Mouse (Mus musculus) ES-E14 (cell line): Measurements from ENCODE around the gene Dnajc9. TPM values are rescaled to one million over a fixed set of nuclear protein-coding genes. Genes with fewer than 3 reads are reported as not detected.

Experiments
- DNase-seq: peaks from one replicate; pipeline ENCODE4 v3.0.0-alpha.2; 2013; ENCODE audit warnings: low read depth, low spot score
- H3K27ac ChIP-seq: 2 replicates; pipeline ENCODE4 v1.5.1; 2012; ENCODE audit warnings: low read depth, mild to moderate bottlenecking, low read length, moderate library complexity, mixed read lengths; ENCODE audit not compliant: poor library complexity, insufficient read depth, severe bottlenecking
- H3K36me3 ChIP-seq: 2 replicates; pipeline ENCODE4 v1.6.1; 2012; ENCODE audit warnings: mild to moderate bottlenecking, low read length, moderate library complexity, mixed read lengths; ENCODE audit not compliant: control insufficient read depth, poor library complexity, insufficient read depth, severe bottlenecking
- H3K4me1 ChIP-seq, 2 experiments: fragments of 150-350 bp in 1 of 2; sonication (generic) in 1 of 2; 2 replicates each; pipeline ENCODE4 v1.6.1; 2012; ENCODE audit warnings: low read length in 2 of 2, mild to moderate bottlenecking in 1 of 2, mixed read lengths in 1 of 2; ENCODE audit not compliant: control insufficient read depth in 2 of 2, insufficient read depth in 2 of 2, poor library complexity in 1 of 2
- H3K4me3 ChIP-seq, 2 experiments: fragments of 150-350 bp in 1 of 2; sonication (generic) in 1 of 2; 2 replicates each; pipeline ENCODE4 v1.5.1; 2012; ENCODE audit warnings: low read length in 2 of 2, low read depth in 1 of 2, mild to moderate bottlenecking in 1 of 2, mixed read lengths in 1 of 2; ENCODE audit not compliant: insufficient read depth in 1 of 2, poor library complexity in 1 of 2, severe bottlenecking in 1 of 2
- H3K9ac ChIP-seq: 2 replicates; pipeline ENCODE4 v1.6.1; 2012; ENCODE audit warnings: low read depth, mild to moderate bottlenecking, low read length, mixed read lengths; ENCODE audit not compliant: poor library complexity, insufficient read depth, severe bottlenecking
- H3K9me3 ChIP-seq: fragments of 150-350 bp; sonication (generic); 2 replicates; pipeline ENCODE4 v1.6.1; 2012; ENCODE audit warnings: low read depth, mild to moderate bottlenecking, low read length; ENCODE audit not compliant: control insufficient read depth, insufficient read depth
- CHD2 ChIP-seq: IDR thresholded peaks from 2 replicates; pipeline ENCODE4 v1.6.1; 2014; ENCODE audit warnings: mild to moderate bottlenecking, low read depth, low read length, inconsistent platforms
- HCFC1 ChIP-seq: IDR thresholded peaks from 2 replicates; pipeline ENCODE4 v1.6.1; 2012; ENCODE audit warnings: low read length, inconsistent platforms, borderline replicate concordance; ENCODE audit not compliant: insufficient read depth
- MAFK ChIP-seq: IDR thresholded peaks from 2 replicates; pipeline ENCODE4 v1.6.1; 2014; ENCODE audit warnings: mild to moderate bottlenecking, low read depth, low read length, inconsistent platforms; ENCODE audit not compliant: insufficient read depth
- ZC3H11A ChIP-seq: IDR thresholded peaks from 2 replicates; pipeline ENCODE4 v1.6.1; 2012; ENCODE audit warnings: low read depth, mild to moderate bottlenecking, inconsistent platforms, low read length, borderline replicate concordance
- ZNF384 ChIP-seq: IDR thresholded peaks from 2 replicates; pipeline ENCODE4 v1.6.1; 2012; ENCODE audit warnings: low read depth, low read length, inconsistent platforms
- in situ Hi-C, 2 experiments: fragments of 600-800 bp; cut with MboI; formaldehyde crosslinking; loops; one replicate each; pipeline ENCODE4 v1.15.1; 2025; ENCODE audit warnings: low sequenced_read_pairs in 2 of 2, inconsistent platforms in 1 of 2; ENCODE audit not compliant: unreplicated experiment in 2 of 2
- total RNA-seq: library from RNA; depleted of rRNA; stranded (reverse); fragments of 300-350 nt; gene quantifications from 2 replicates; pipeline ENCODE4 v1.2.3, GENCODE M21; 2012; rRNA removed

Dnajc9 gene
- total RNA-seq, result 54.4 and 72.4 TPM in 2 replicates

DNA sequence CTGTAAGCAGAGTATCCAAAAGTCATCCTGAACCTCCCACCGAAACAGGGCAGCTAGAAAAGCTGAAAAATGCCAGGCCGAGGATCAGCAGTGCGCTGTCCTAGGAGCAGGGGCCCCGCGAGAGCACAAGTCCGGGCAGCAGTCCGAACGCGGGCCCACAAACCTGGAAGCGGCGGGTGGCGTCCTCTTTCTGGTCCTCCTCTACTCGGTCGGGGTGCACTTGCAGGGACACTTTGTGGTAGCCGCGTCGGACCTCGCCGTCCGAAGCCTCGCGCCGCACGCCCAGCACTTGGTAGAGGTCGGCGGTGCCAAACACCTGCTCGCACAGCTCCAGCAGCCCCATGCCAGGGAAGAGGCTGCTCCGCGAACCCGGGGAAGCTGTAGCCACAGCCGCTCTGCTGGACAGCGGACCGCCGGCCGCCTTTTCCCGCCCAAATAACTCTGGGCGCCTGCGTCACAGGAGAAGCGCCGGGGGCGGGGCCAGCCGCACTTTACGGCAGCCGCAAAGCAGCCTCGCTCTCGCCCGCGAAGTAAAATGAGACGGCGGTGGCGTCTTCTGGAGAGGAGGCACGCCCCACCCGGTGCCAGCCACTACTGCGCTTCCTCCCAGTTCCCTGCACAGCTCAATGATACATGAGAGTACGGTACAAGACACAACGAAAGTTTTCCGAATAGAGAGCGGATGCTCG is at the start of gene Dnajc9:
Dnajc9 (minus strand) TSS at position 470 of the 689 bp plus-strand sequence.
- H3K36me3 ChIP-seq, result peaks cover 20% of the 10 kb centered on the region
- H3K27ac ChIP-seq, result no peak within 1 kb of the TSS; the same call in 1 of the 2 replicates
- in situ Hi-C loops, result loop anchor here in 1 of 2 experiments (25.0 kb wide), 1 partner anchor 99 kb away; the partner anchor contains the start of genes Anxa7 and Mss51
- peak within 1 kb of the TSS; percentile 88 for H3K9ac ChIP-seq
- peak; percentile 85 for DNase-seq
- H3K4me3 ChIP-seq, result peak within 1 kb of the TSS; percentile 78 to 98
- H3K9me3 ChIP-seq, result no peaks in the 10 kb centered on the region
- peaks cover 0 to 2% of the 10 kb centered on the region in 2 experiments; a peak in 1 of 4 replicates for H3K4me1 ChIP-seq
- no peak for TF ChIP-seq ZNF384
- TF ChIP-seq HCFC1, result peak; percentile 67; the same call in 1 of the 2 replicates

DNA sequence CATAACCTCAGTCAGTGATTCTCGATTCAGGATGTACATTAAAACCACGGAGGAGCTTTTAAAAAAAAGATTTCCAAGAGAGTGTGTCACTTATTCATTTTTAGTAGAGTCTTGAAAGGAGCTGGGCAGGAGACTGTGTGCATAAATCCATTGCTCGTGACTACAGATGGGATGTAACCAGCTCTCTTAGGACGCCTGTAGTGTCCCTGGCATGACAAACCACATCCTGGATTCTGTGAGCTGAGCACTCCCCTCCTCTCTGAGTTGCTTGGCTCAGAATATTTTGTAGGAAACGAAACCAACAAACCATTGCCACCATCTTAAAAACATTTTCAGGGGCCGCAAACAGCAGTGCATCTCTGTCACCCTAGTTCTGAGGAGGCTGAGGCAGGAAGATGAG is 48.3 kb upstream of the Dnajc9 start:
- H3K27ac ChIP-seq, result no peak overlapping the region
- no peak for DNase-seq
- in situ Hi-C loops, result no loop called here

GRCm38 (mm10) chr14:20432420-20432819 is 43.7 kb upstream of the Dnajc9 start:
- in situ Hi-C loops, result no loop called here
- no peak for DNase-seq
- TF ChIP-seq ZC3H11A (no peak), ZNF384 (no peak), HCFC1 (no peak), CHD2 (no peak), MAFK (no peak)
- Histone ChIP-seq H3K36me3 (no peaks in the 10 kb centered on the region), H3K4me3 (no peak overlapping the region), H3K4me1 (no peaks in the 10 kb centered on the region), H3K9me3 (no peaks in the 10 kb centered on the region), H3K27ac (no peak overlapping the region), H3K9ac (no peak overlapping the region)

More for the DNA sequence above, 48.3 kb upstream of the Dnajc9 start:
- H3K9me3 ChIP-seq, result no peaks in the 10 kb centered on the region
- TF ChIP-seq ZC3H11A, result no peak
- no peak for TF ChIP-seq MAFK
- no peak for TF ChIP-seq ZNF384
- no peak for TF ChIP-seq CHD2
- no peak for TF ChIP-seq HCFC1
- H3K4me1 ChIP-seq, result no peaks in the 10 kb centered on the region
- H3K4me3 ChIP-seq, result no peak overlapping the region
- H3K9ac ChIP-seq, result no peak overlapping the region
- H3K36me3 ChIP-seq, result no peaks in the 10 kb centered on the region

DNA sequence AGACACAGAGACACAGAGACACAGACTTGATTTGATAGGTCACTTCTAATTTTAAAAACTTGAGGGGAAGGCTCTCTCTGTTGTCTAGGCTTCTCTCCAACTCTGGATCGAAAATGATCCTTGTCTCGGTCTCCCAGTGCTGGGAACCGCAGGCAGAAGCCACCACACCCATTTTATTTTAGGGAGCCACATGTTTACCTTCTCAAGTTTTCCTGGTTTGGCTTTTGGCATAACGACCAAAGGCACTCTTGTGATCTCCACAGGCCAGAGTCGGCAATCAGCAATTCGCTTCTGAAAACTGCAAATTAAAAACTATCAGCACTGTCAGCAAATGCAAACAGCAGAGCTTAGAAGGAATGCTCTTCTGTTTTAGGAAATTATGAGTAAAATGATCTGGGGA is 43.0 kb upstream of the Dnajc9 start:
- TF ChIP-seq MAFK, result no peak
- TF ChIP-seq HCFC1, result no peak
- no peak for TF ChIP-seq CHD2
- TF ChIP-seq ZNF384, result no peak
- TF ChIP-seq ZC3H11A, result no peak
- no peak overlapping the region for H3K9ac ChIP-seq
- DNase-seq, result no peak
- no peak overlapping the region for H3K27ac ChIP-seq
- H3K9me3 ChIP-seq, result no peaks in the 10 kb centered on the region
- H3K36me3 ChIP-seq, result no peaks in the 10 kb centered on the region
- in situ Hi-C loops, result no loop called here
- H3K4me3 ChIP-seq, result no peak overlapping the region
- no peaks in the 10 kb centered on the region for H3K4me1 ChIP-seq
